Mouse (Mus musculus): ENCODE results near the gene Snx14. TPM values are rescaled to one million over a fixed set of nuclear protein-coding genes. Genes with fewer than 3 reads are reported as not detected.

Gene Snx14
- total RNA-seq, 4 experiments from 2014 or later: 46.5 to 59.8 (median 53.9) TPM

- no peak for DNase-seq (ENCODE audit: low spot score in 2 of 2)
Measured at GRCm38 (mm10) chr9:88346857-88347256, 91.9 kb downstream of the Snx14 start.

GRCm38 (mm10) chr9:88344424-88344823 is 94.3 kb downstream of the Snx14 start:
- DNase-seq (ENCODE audit: low spot score in 2 of 2): no peak

- peak in 1 of 2 experiments; percentile 25 for DNase-seq (ENCODE audit: low spot score in 2 of 2)
Measured at GRCm38 (mm10) chr9:88342701-88343100, 96.1 kb downstream of the Snx14 start.

- no peak for DNase-seq (ENCODE audit: low spot score in 2 of 2)
Measured at GRCm38 (mm10) chr9:88342241-88342640, 96.5 kb downstream of the Snx14 start.

- no peak for DNase-seq (ENCODE audit: low spot score in 2 of 2)
Measured at GRCm38 (mm10) chr9:88340819-88341218, 97.9 kb downstream of the Snx14 start.

GRCm38 (mm10) chr9:88335839-88336238 is 102.9 kb downstream of the Snx14 start:
- DNase-seq (ENCODE audit: low spot score in 2 of 2): no peak

- DNase-seq (ENCODE audit: low spot score in 2 of 2): no peak
Measured at GRCm38 (mm10) chr9:88332447-88332846, 106.3 kb downstream of the Snx14 start.

GRCm38 (mm10) chr9:88330316-88330715 is 108.4 kb downstream of the Snx14 start:
- no peak for DNase-seq (ENCODE audit: low spot score in 2 of 2)

GRCm38 (mm10) chr9:88329166-88329748 is 109.5 kb downstream of the Snx14 start:
- no peak for DNase-seq (ENCODE audit: low spot score in 2 of 2)

GRCm38 (mm10) chr9:88328666-88329065 is 110.1 kb downstream of the Snx14 start:
- no peak for DNase-seq (ENCODE audit: low spot score in 2 of 2)

- peak; percentile 66 to 68 for DNase-seq (ENCODE audit: low spot score in 2 of 2)
Measured at GRCm38 (mm10) chr9:88326930-88327901, 111.5 kb downstream of the Snx14 start, which contains the start of gene Nt5e. Nt5e (plus strand) TSS chr9:88327197.

Other genes with a start within 250 kb of the Snx14 start
- gene Nt5e, start 111.8 kb downstream of the Snx14 start, total RNA-seq (2022): 1 to 10 TPM; 2.5 to 4.1 (median 3.3) TPM
- gene Gm20537, start 17.7 kb upstream of the Snx14 start, total RNA-seq (2022): 1 to 10 TPM in 1 of 4 experiments, under 1 TPM in 1, not detected in 2; 0.94 to 2.6 TPM
- 10 to 100 TPM; 61.8 to 67.7 (median 63.0) TPM for gene Syncrip, start 43.6 kb upstream of the Snx14 start, total RNA-seq (2022)
- gene Zfp949, start 109.1 kb upstream of the Snx14 start, total RNA-seq (2022): 10 to 100 TPM; 19.5 to 29.3 (median 24.7) TPM
- gene Trim43a, start 141.9 kb upstream of the Snx14 start, total RNA-seq (2022): 1 to 10 TPM in 1 of 4 experiments, under 1 TPM in 2, not detected in 1; 0.74 to 1.2 (median 0.89) TPM